Comparison of ENCODE assay signal across 16 mouse cellular contexts in the genomic region with DNA sequence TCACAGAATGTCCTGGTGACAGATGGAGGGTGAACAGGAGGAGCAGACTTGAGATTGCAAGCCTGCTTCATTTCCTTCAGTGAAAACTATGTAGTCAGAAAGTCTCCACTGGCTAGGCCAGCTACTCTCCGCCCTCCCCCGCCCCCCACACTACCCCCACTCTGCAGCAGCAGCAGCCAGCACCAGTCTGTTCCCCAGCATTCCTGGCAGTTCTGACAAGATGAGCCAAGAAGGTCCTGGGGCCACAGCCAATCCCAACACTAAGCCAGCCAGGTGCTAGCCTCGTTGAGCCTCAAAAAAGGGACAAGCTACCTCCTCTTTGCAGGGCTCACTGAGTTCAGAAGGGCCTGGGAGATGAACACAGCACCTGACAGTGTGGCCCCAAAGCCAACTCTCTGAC. TPM values are rescaled to one million over a fixed set of nuclear protein-coding genes. Genes with fewer than 3 reads are reported as not detected.
DNase-seq lines count a peak whose midpoint lies in the region; ATAC-seq lines count a peak whose summit lies in the region.
"Had no signal": no experiment of that assay in that cellular context is flagged by ENCODE, and none has a peak within 500 bp of the region (broad histone marks: within the 10 kb centered on the region; RNA-seq: fewer than 3 reads in every experiment).

No protein-coding gene starts in this region.

- H3K4me3 ChIP-seq in heart, embryonic 10.5 days, result no peak overlapping the region
- no peak overlapping the region for H3K4me3 ChIP-seq in midbrain, embryonic 10.5 days
- H3K4me3 ChIP-seq in midbrain, embryonic 13.5 days (replicated peaks), result no peak overlapping the region
- H3K4me3 ChIP-seq in hindbrain, embryonic 13.5 days, result no peak overlapping the region
- H3K4me3 ChIP-seq: embryonic facial prominence, embryonic 12.5 days; kidney, embryonic 15.5 days; megakaryocyte, embryonic 14.5 days had no signal

- H3K27me3 ChIP-seq in heart, embryonic 10.5 days (ENCODE audit: insufficient read depth, poor library complexity, severe bottlenecking), result peaks cover 9% of the 10 kb centered on the region; the same call in 1 of the 2 replicates
- H3K27me3 ChIP-seq in midbrain, embryonic 10.5 days (ENCODE audit: low read depth, poor library complexity, severe bottlenecking), result no peaks in the 10 kb centered on the region
- no peaks in the 10 kb centered on the region for H3K27me3 ChIP-seq in midbrain, embryonic 13.5 days
- no peaks in the 10 kb centered on the region for H3K27me3 ChIP-seq in hindbrain, embryonic 13.5 days
- H3K27me3 ChIP-seq: embryonic facial prominence, embryonic 12.5 days; kidney, embryonic 15.5 days had no signal

- intact Hi-C loops in heart, postnatal 25 days (cut with DNase I), result no loop called here

- no peaks in the 10 kb centered on the region for H3K36me3 ChIP-seq in heart, embryonic 10.5 days
- no peaks in the 10 kb centered on the region; the same call in 1 of the 2 replicates for H3K36me3 ChIP-seq in midbrain, embryonic 10.5 days
- no peaks in the 10 kb centered on the region for H3K36me3 ChIP-seq in midbrain, embryonic 13.5 days
- no peaks in the 10 kb centered on the region for H3K36me3 ChIP-seq in hindbrain, embryonic 13.5 days
- H3K36me3 ChIP-seq: embryonic facial prominence, embryonic 12.5 days; kidney, embryonic 15.5 days had no signal

- ATAC-seq in midbrain, embryonic 13.5 days, result no peak
- ATAC-seq in hindbrain, embryonic 13.5 days (ENCODE audit: low FRiP score), result 0 out of 2 replicates have a peak, but pooled peaks have one; percentile 9
- no peak for ATAC-seq in inflammation-experienced regulatory T-cells, adult 6 months
- ATAC-seq: forebrain, embryonic 14.5 days; lung, postnatal 0 days had no signal

- peak overlapping the region; percentile 25 for H3K27ac ChIP-seq in heart, embryonic 10.5 days
- peak overlapping the region; percentile 75 for H3K27ac ChIP-seq in midbrain, embryonic 10.5 days (replicated peaks)
- no peak overlapping the region for H3K27ac ChIP-seq in midbrain, embryonic 13.5 days
- peak overlapping the region; percentile 32; the same call in 1 of the 2 replicates for H3K27ac ChIP-seq in hindbrain, embryonic 13.5 days
- H3K27ac ChIP-seq: embryonic facial prominence, embryonic 12.5 days; kidney, embryonic 15.5 days had no signal

- H3K4me1 ChIP-seq in heart, embryonic 10.5 days, result peaks cover 34% of the 10 kb centered on the region
- peaks cover 52% of the 10 kb centered on the region for H3K4me1 ChIP-seq in midbrain, embryonic 10.5 days
- peaks cover 42% of the 10 kb centered on the region for H3K4me1 ChIP-seq in midbrain, embryonic 13.5 days (replicated peaks)
- H3K4me1 ChIP-seq in hindbrain, embryonic 13.5 days (replicated peaks), result peaks cover 47% of the 10 kb centered on the region

- no peak for DNase-seq in heart, embryonic 10.5 days (ENCODE audit: low spot score)
- DNase-seq in heart, postnatal 25 days (ENCODE audit: low spot score), result no peak
- DNase-seq in midbrain, embryonic 10.5 days (ENCODE audit: low spot score), result no peak
- DNase-seq in brain, adult 2 months (ENCODE audit: low read depth, low spot score), result peak; percentile 45
- no peak for DNase-seq in frontal cortex, postnatal 14 days (ENCODE audit: low spot score in 2 of 2)
- DNase-seq: cerebellum, postnatal 14 days; gastrocnemius, postnatal 36 days had no signal

- no peaks in the 10 kb centered on the region for H3K9me3 ChIP-seq in heart, embryonic 10.5 days
- no peaks in the 10 kb centered on the region; the same call in 1 of the 2 replicates for H3K9me3 ChIP-seq in midbrain, embryonic 10.5 days (replicated peaks)
- H3K9me3 ChIP-seq in midbrain, embryonic 13.5 days, result no peaks in the 10 kb centered on the region
- H3K9me3 ChIP-seq in hindbrain, embryonic 13.5 days, result no peaks in the 10 kb centered on the region
- H3K9me3 ChIP-seq: embryonic facial prominence, embryonic 12.5 days; kidney, embryonic 15.5 days had no signal

- no peak overlapping the region for H3K4me2 ChIP-seq in midbrain, embryonic 13.5 days (replicated peaks)
- no peak overlapping the region for H3K4me2 ChIP-seq in hindbrain, embryonic 13.5 days
- H3K4me2 ChIP-seq: embryonic facial prominence, embryonic 12.5 days; kidney, embryonic 15.5 days; liver, embryonic 11.5 days had no signal

- no peak overlapping the region for H3K9ac ChIP-seq in midbrain, embryonic 13.5 days (replicated peaks)
- H3K9ac ChIP-seq in hindbrain, embryonic 13.5 days, result no peak overlapping the region
- H3K9ac ChIP-seq: embryonic facial prominence, embryonic 12.5 days; kidney, embryonic 15.5 days had no signal

- 16% methylated on average over 3 of the region's 3 CpGs for WGBS in heart, embryonic 10.5 days
- WGBS in midbrain, embryonic 10.5 days, result 56% methylated on average over 3 of the region's 3 CpGs
- WGBS in midbrain, embryonic 13.5 days, result 55% methylated on average over 3 of the region's 3 CpGs
- 41% methylated on average over 3 of the region's 3 CpGs for WGBS in hindbrain, embryonic 13.5 days

RNA-seq across cellular contexts. Expression of a gene that starts 16.6 kb away (rescaled TPM):
- polyA plus RNA-seq in heart, embryonic 10.5 days (2016; fragmentation: Nextera tagmentation; extraction: Ambion mirVana), result 2.0 and 2.9 TPM in 2 replicates
- total RNA-seq in heart, postnatal 25 days (2021), result not detected
- polyA plus RNA-seq in midbrain, embryonic 10.5 days (2016; fragmentation: Nextera tagmentation; extraction: Ambion mirVana), result 18.3 and 22.1 TPM in 2 replicates
- 32.1 and 32.7 TPM in 2 replicates for polyA plus RNA-seq in midbrain, embryonic 13.5 days (2015; fragmentation: Nextera tagmentation; extraction: Ambion mirVana)
- 39.7 and 41.2 TPM in 2 replicates for polyA plus RNA-seq in hindbrain, embryonic 13.5 days (2015; fragmentation: Nextera tagmentation; extraction: Ambion mirVana)
- not detected for polyA plus RNA-seq in inflammation-experienced regulatory T-cells, adult 6 months (2017; shearing (Covaris generic))
- total RNA-seq: gastrocnemius, postnatal 36 days had no signal
